Mouse (Mus musculus) G1E (cell line): ENCODE results near the gene Jade3. TPM values are rescaled to one million over a fixed set of nuclear protein-coding genes. Genes with fewer than 3 reads are reported as not detected.

Experiments used
- ATAC-seq: 2 replicates; pipeline ENCODE4 v1.8.0; 2016; ENCODE audit warnings: mild to moderate bottlenecking; ENCODE audit not compliant: insufficient number of reproducible peaks, poor library complexity, low FRiP score, severe bottlenecking; ENCODE audit errors: extremely low read depth
- DNase-seq: peaks from one replicate; pipeline ENCODE4 v3.0.0; 2012; ENCODE audit warnings: low spot score
- H3K27me3 ChIP-seq: 2 replicates; pipeline ENCODE4 v1.6.1; 2012; ENCODE audit warnings: mild to moderate bottlenecking, low read length, inconsistent platforms; ENCODE audit not compliant: insufficient read depth
- H3K36me3 ChIP-seq: replicated peaks from 2 replicates; pipeline ENCODE3; 2012; ENCODE audit warnings: mild to moderate bottlenecking, inconsistent platforms
- H3K4me1 ChIP-seq: 2 replicates; pipeline ENCODE4 v1.6.1; 2012; ENCODE audit warnings: low read depth, low read length, inconsistent platforms, mixed read lengths; ENCODE audit not compliant: insufficient read depth
- H3K4me3 ChIP-seq: 2 replicates; pipeline ENCODE4 v1.5.1; 2012; ENCODE audit warnings: low read depth, mild to moderate bottlenecking, inconsistent platforms, low read length, moderate library complexity, mixed read lengths
- H3K9me3 ChIP-seq: replicated peaks from 2 replicates; pipeline ENCODE4 v1.6.1; 2012; ENCODE audit warnings: inconsistent platforms
- CTCF ChIP-seq: IDR thresholded peaks from 2 replicates; pipeline ENCODE4 v1.5.1; 2012; ENCODE audit warnings: low read depth, low read length, inconsistent platforms, mixed read lengths
- GATA1 ChIP-seq: IDR thresholded peaks from 2 replicates; pipeline ENCODE4 v1.6.1; 2012; ENCODE audit warnings: borderline replicate concordance, low read length, inconsistent platforms, mixed read lengths
- GATA2 ChIP-seq: IDR thresholded peaks from 2 replicates; pipeline ENCODE4 v1.6.1; 2012; ENCODE audit warnings: low read depth, low read length, inconsistent platforms, borderline replicate concordance
- POLR2AphosphoS5 ChIP-seq: IDR thresholded peaks from 2 replicates; pipeline ENCODE4 v1.6.1; 2012; ENCODE audit warnings: low read depth, low read length, inconsistent platforms; ENCODE audit not compliant: insufficient replicate concordance
- TAL1 ChIP-seq: conservative IDR thresholded peaks from 2 replicates; pipeline ENCODE4 v1.6.1; 2012; ENCODE audit warnings: low read depth, low read length, inconsistent platforms, mixed read lengths
- polyA plus RNA-seq: library from polyadenylated mRNA; stranded (reverse); fragments of >175 nt; gene quantifications from 2 replicates; pipeline ENCODE4 v1.2.3, GENCODE M21; 2012
- total RNA-seq, 2 experiments: library from RNA; stranded (forward) in 1 of 2; stranded (reverse) in 1 of 2; fragments of 200-1000 nt in 1 of 2; fragments of >200 nt in 1 of 2; fragmentation: Nextera tagmentation in 1 of 2; gene quantifications; 2 replicates each; pipeline ENCODE4 v1.2.3; 2014 to 2017

Gene Jade3
- total and polyA plus RNA-seq, 3 experiments: 1.1 to 27.7 (median 21.5) TPM

DNA sequence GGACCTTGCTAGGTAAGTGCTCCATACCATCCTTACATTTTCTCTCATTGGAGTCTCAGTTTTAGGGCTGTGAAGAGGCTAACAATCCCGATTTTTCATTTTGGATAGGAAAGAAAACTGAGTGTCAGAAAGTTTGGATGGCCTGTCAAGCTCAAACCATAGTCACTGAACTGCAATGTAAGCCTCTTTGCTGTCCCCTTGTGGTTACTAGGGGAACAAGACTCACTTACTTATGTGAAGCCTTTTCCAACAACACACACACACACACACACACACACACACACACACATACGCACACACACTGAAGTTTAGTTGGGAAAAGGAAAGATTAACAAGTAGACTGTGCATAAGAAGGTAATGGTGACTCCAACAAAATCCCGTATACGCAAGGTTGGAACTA, 21.4 kb upstream of the Jade3 start:
- no peaks in the 10 kb centered on the region for H3K27me3 ChIP-seq
- ATAC-seq (no peak), DNase-seq (no peak)
- H3K36me3 ChIP-seq: no peaks in the 10 kb centered on the region
- TF ChIP-seq POLR2AphosphoS5: no peak
- TF ChIP-seq CTCF: peak; percentile 25; the same call in 1 of the 2 replicates
- no peak for TF ChIP-seq GATA1
- no peaks in the 10 kb centered on the region for H3K9me3 ChIP-seq
- no peaks in the 10 kb centered on the region for H3K4me1 ChIP-seq
- H3K4me3 ChIP-seq: no peak overlapping the region

DNA sequence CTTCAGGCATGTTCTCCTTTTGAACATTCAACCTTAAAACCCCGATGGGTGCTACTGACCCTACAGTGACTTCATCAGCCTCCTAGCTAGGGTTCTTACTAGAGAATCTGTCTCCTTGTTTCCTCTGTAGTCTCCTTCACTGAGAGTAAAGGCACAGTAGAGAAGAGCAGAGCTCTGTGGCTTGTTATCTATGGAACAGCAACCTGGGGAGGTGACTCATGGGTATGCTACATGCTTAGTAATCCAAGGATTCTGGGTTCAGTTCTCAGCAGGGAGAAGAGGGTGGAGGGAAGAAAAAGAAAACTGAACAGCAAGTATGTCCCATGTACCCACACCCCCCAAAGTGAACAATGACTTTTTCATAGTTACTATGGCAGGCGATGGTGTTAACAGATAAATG, 18.6 kb upstream of the Jade3 start:
- no peak for TF ChIP-seq GATA2
- no peaks in the 10 kb centered on the region for H3K9me3 ChIP-seq
- H3K4me3 ChIP-seq: no peak overlapping the region
- no peaks in the 10 kb centered on the region for H3K4me1 ChIP-seq
- no peaks in the 10 kb centered on the region for H3K27me3 ChIP-seq
- DNase-seq (no peak), ATAC-seq (no peak)
- H3K36me3 ChIP-seq: no peaks in the 10 kb centered on the region

DNA sequence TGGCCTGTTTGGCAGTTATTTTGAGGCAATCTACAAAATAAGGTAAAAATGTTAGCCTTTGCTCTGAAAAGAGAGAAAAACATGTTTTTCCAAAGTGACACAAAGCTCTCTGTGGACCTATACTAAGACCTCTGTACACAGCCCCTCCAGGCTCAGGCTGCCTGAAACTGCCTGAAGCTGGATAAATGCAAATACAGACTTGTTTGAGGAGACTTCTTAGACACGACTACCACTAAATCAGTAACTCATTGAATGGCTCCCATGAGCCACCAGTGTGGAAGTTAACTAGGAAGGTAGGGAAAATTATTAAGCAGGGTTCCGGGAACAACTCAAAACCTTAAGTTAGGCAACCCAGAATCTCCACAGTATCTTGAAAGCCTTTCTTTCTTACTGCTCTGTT, 17.8 kb upstream of the Jade3 start:
- Histone ChIP-seq H3K4me1 (no peaks in the 10 kb centered on the region), H3K27me3 (no peaks in the 10 kb centered on the region), H3K4me3 (no peak overlapping the region), H3K9me3 (no peaks in the 10 kb centered on the region), H3K36me3 (no peaks in the 10 kb centered on the region)
- TF ChIP-seq POLR2AphosphoS5 (no peak), GATA2 (no peak), TAL1 (no peak), GATA1 (no peak), CTCF (no peak)
- ATAC-seq (no peak), DNase-seq (no peak)

DNA sequence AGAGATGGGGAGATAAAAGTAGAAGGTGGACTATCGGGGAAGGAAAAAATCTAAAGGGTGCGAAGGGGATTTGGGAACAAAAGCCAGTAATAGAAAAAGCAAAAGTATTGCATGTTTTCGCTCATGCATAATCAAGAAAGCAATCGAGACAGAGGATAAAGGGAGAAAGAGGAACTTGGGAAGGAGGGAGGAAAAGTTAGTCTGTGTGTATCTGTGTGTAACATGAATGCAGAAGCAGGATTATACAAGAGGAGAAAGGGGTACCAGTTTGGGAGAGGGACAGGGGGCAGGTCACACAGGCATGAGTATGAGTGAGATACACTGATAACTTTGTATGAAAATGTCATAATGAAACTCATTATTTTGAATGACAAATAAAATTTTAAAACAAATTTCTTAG, 14.1 kb upstream of the Jade3 start:
- Histone ChIP-seq H3K36me3 (no peaks in the 10 kb centered on the region), H3K27me3 (no peaks in the 10 kb centered on the region), H3K4me3 (no peak overlapping the region), H3K4me1 (no peaks in the 10 kb centered on the region), H3K9me3 (no peaks in the 10 kb centered on the region)
- ATAC-seq: no peak
- DNase-seq: no peak
- TF ChIP-seq CTCF (no peak), GATA1 (no peak), TAL1 (no peak), POLR2AphosphoS5 (no peak), GATA2 (no peak)

DNA sequence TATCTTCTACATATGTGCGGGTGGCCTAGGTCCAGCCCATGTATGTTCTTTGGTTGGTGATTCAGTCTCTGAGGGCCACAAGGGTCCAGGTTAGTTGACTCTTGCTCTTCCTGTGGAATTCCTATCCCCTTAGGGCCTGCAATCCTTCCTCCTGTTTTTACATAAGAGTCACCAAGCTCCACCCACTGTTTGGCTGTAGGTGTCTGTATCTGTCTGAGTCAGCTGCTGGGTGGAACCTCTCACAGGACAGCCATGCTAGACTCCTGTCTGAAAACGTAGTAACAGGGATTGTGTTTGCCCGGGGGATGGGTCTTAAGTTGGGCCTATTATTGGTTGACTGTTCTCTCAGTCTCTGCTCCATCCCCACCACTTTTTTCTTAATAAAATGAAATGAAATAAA, 13.3 kb upstream of the Jade3 start:
- ATAC-seq (no peak), DNase-seq (no peak)
- no peaks in the 10 kb centered on the region for H3K9me3 ChIP-seq
- H3K4me3 ChIP-seq: no peak overlapping the region
- no peak for TF ChIP-seq GATA2
- TF ChIP-seq GATA1: no peak
- no peak for TF ChIP-seq TAL1
- no peak for TF ChIP-seq POLR2AphosphoS5
- TF ChIP-seq CTCF: no peak
- H3K36me3 ChIP-seq: no peaks in the 10 kb centered on the region
- no peaks in the 10 kb centered on the region for H3K4me1 ChIP-seq
- H3K27me3 ChIP-seq: no peaks in the 10 kb centered on the region

DNA sequence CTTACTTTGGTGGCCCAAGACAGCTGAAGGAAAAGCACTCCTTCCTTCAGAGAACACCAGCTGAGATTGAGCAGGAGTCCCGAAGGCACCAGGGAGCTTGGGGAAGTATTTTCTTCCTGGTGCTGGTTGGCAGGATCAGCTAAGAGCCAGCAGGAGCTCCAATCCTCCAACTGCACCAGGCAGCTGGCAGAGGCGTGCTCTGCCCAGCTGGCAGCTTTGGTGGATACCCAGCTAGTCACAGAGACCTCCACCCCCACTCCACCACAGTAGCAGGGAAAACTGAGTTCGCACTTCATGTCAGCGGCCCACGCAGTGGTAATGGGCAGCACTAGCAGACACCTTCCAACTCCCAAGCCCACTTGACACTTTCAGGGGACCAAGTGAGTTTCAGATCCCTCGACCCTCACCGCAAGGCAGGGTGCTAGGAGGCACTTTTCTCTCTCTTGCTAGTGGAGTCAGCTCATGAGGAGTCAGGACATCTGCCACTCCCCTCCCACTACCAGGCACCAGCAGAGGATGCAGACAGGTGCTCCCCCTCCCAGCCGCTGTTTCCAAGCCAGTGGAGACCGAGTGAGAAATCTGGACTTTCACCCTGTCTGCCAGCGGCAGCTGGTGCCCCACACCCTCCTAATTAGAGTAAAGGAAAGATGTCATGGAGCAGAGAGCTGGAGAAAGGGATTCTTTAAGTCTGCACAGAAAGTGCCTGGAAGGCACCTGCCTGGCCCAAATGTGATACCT, 10.4 kb upstream of the Jade3 start:
- no peaks in the 10 kb centered on the region for H3K9me3 ChIP-seq
- no peaks in the 10 kb centered on the region for H3K36me3 ChIP-seq
- no peak overlapping the region for H3K4me3 ChIP-seq
- DNase-seq: no peak
- H3K27me3 ChIP-seq: no peaks in the 10 kb centered on the region
- no peaks in the 10 kb centered on the region for H3K4me1 ChIP-seq
- no peak for ATAC-seq
- TF ChIP-seq GATA2 (no peak), GATA1 (no peak), CTCF (no peak), POLR2AphosphoS5 (no peak), TAL1 (no peak)

DNA sequence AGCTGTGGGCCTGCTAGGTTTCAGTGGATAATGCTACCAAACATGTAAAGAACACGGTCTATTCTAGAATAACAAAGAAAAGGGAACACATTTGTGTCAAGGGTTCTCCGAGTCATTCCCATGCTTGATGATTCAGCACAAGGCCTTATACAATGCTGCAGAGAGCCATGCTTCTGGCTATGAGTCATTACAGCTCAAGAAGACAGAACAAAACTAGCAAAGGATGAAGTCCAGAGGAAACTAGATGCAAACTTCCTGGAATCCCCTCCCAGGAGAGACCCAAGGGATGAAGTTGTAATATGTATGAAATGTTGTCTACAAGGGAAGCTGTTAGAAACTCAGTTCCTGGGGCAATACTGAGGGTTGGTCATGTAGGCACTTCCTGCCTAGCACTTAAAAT, 7.0 kb upstream of the Jade3 start:
- H3K27me3 ChIP-seq: no peaks in the 10 kb centered on the region
- no peaks in the 10 kb centered on the region for H3K36me3 ChIP-seq
- DNase-seq: no peak
- no peak for ATAC-seq
- no peaks in the 10 kb centered on the region for H3K9me3 ChIP-seq
- TF ChIP-seq GATA2: no peak
- TF ChIP-seq TAL1: no peak
- no peak for TF ChIP-seq CTCF
- TF ChIP-seq GATA1: no peak
- no peak for TF ChIP-seq POLR2AphosphoS5
- H3K4me3 ChIP-seq: no peak overlapping the region
- H3K4me1 ChIP-seq: no peaks in the 10 kb centered on the region
